Mouse (Mus musculus): ENCODE measurements at regions not wholly inside any gene's neighbourhood (a gene's known extent, or its start where the extent isn't known, plus 50 kb on each side); places are given as distances from the start of the nearest gene placed in this dataset.

- no peak for TF ChIP-seq CTCF (IDR thresholded peaks at IDR 0.05; ENCODE audit: control insufficient read depth, insufficient read depth, insufficient read length)
- TF ChIP-seq CEBPB (IDR thresholded peaks at IDR 0.05; ENCODE audit: low read depth): no peak
- TF ChIP-seq MYOD1 (IDR thresholded peaks at IDR 0.05; ENCODE audit: control insufficient read depth, insufficient read length, low read depth): no peak
- no peak for TF ChIP-seq USF1 (IDR thresholded peaks at IDR 0.05; ENCODE audit: low read depth)
- TF ChIP-seq MAX (IDR thresholded peaks at IDR 0.05): no peak
- no peak for TF ChIP-seq FOSL1 (IDR thresholded peaks at IDR 0.05; ENCODE audit: insufficient read depth, low read length, poor library complexity, severe bottlenecking)
- TF ChIP-seq MYOG (IDR thresholded peaks at IDR 0.05; ENCODE audit: control insufficient read depth, extremely low read depth, insufficient read length): no peak
Measured at GRCm38 (mm10) chr15:60633457-60633850, 220.1 kb downstream of the Fam84b start.

Measured in C2C12 (cell line).